In genomic region chr9:62062234-62062633, GRCm38 (mm10) we compare ENCODE assay signal across 22 mouse cellular contexts. TPM values are rescaled to one million over a fixed set of nuclear protein-coding genes. Genes with fewer than 3 reads are reported as not detected.
DNase-seq lines count a peak whose midpoint lies in the region; ATAC-seq and TF ChIP-seq lines count a peak whose summit lies in the region.
"Had no signal": no experiment of that assay in that cellular context is flagged by ENCODE, and none has a peak within 500 bp of the region (broad histone marks: within the 10 kb centered on the region; RNA-seq: fewer than 3 reads in every experiment).

No protein-coding gene starts in this region.

- H3K4me2 ChIP-seq in intestine, embryonic 16.5 days (ENCODE audit: low read depth, low read length): no peak overlapping the region
- H3K4me2 ChIP-seq in intestine, embryonic 15.5 days (replicated peaks): no peak overlapping the region
- H3K4me2 ChIP-seq in intestine, postnatal 0 days (replicated peaks; ENCODE audit: low read depth): no peak overlapping the region

- intact Hi-C loops in heart, postnatal 14 days (cut with DNase I): no loop called here

- H3K9me3 ChIP-seq in intestine, embryonic 16.5 days (ENCODE audit: control insufficient read depth, low read length): no peaks in the 10 kb centered on the region
- H3K9me3 ChIP-seq in intestine, embryonic 15.5 days: no peaks in the 10 kb centered on the region
- H3K9me3 ChIP-seq in intestine, postnatal 0 days (ENCODE audit: control insufficient read depth): no peaks in the 10 kb centered on the region
- H3K9me3 ChIP-seq: G1E had no signal

- H3K36me3 ChIP-seq in intestine, embryonic 16.5 days (ENCODE audit: control insufficient read depth, insufficient read depth, low read length): no peaks in the 10 kb centered on the region
- H3K36me3 ChIP-seq in intestine, embryonic 15.5 days: no peaks in the 10 kb centered on the region
- H3K36me3 ChIP-seq in intestine, postnatal 0 days (ENCODE audit: control insufficient read depth, insufficient read depth): 0 out of 2 replicates have a peak, but pooled peaks cover 7% of the 10 kb centered on the region

- no peak overlapping the region for H3K27ac ChIP-seq in intestine, embryonic 16.5 days (ENCODE audit: low read length)
- no peak overlapping the region for H3K27ac ChIP-seq in intestine, embryonic 15.5 days
- no peak overlapping the region for H3K27ac ChIP-seq in intestine, postnatal 0 days (ENCODE audit: low read depth, low read length)

- DNase-seq in heart, adult 11 months: peak; percentile 31
- DNase-seq in heart, postnatal 14 days: no peak
- DNase-seq in testis, postnatal 10 days (ENCODE audit: low spot score): no peak
- DNase-seq: adrenal gland, adult 2 months; adrenal gland, adult 8-10 months; adrenal gland, postnatal 10 days; adrenal gland, postnatal 14 days; adrenal gland, postnatal 25 days; adrenal gland, postnatal 36 days; B cell, adult 2 months; cerebellum, adult 11 months; cerebellum, adult 11-12 months; cerebellum, adult 18-20 months had no signal

- H3K27me3 ChIP-seq in intestine, embryonic 16.5 days (replicated peaks; ENCODE audit: control insufficient read depth, insufficient read depth, low read length): no peaks in the 10 kb centered on the region
- H3K27me3 ChIP-seq in intestine, embryonic 15.5 days (replicated peaks): no peaks in the 10 kb centered on the region
- no peaks in the 10 kb centered on the region for H3K27me3 ChIP-seq in intestine, postnatal 0 days (replicated peaks; ENCODE audit: control insufficient read depth, insufficient read depth, low read length)
- H3K27me3 ChIP-seq: CH12.LX, Patski had no signal

- no peaks in the 10 kb centered on the region for H3K4me1 ChIP-seq in intestine, embryonic 16.5 days (ENCODE audit: control insufficient read depth, insufficient read depth, low read length)
- no peaks in the 10 kb centered on the region for H3K4me1 ChIP-seq in intestine, embryonic 15.5 days (replicated peaks)
- no peaks in the 10 kb centered on the region for H3K4me1 ChIP-seq in intestine, postnatal 0 days (replicated peaks; ENCODE audit: control insufficient read depth, insufficient read depth, low read length)

- no peak for TF ChIP-seq CTCF in intestine, postnatal 0 days (IDR thresholded peaks at IDR 0.05; ENCODE audit: low read depth)

- no peak overlapping the region for H3K9ac ChIP-seq in intestine, embryonic 16.5 days (ENCODE audit: low read depth, low read length)
- H3K9ac ChIP-seq in intestine, embryonic 15.5 days: no peak overlapping the region
- no peak overlapping the region for H3K9ac ChIP-seq in intestine, postnatal 0 days (ENCODE audit: low read depth, low read length)

- H3K4me3 ChIP-seq in intestine, embryonic 16.5 days (ENCODE audit: low read length): no peak overlapping the region
- no peak overlapping the region for H3K4me3 ChIP-seq in intestine, embryonic 15.5 days (replicated peaks)
- H3K4me3 ChIP-seq in intestine, postnatal 0 days (ENCODE audit: low read depth, low read length): no peak overlapping the region

- WGBS in intestine, embryonic 16.5 days: 84% methylated on average over 3 of the region's 3 CpGs
- 84% methylated on average over 3 of the region's 3 CpGs for WGBS in intestine, embryonic 15.5 days
- 72% methylated on average over 3 of the region's 3 CpGs for WGBS in intestine, postnatal 0 days

- peak; percentile 66; the same call in 1 of the 2 replicates for ATAC-seq in intestine, embryonic 16.5 days
- ATAC-seq in intestine, embryonic 15.5 days: no peak
- ATAC-seq in intestine, postnatal 0 days: peak; percentile 59
- ATAC-seq: activated CD4-positive, CD25-positive, alpha-beta regulatory T cell, adult 4 months; CD4-positive, CD25-positive, alpha-beta regulatory T cell, adult 4 months; Patski had no signal

RNA-seq across cellular contexts. Expression of gene Paqr5, which starts 35.6 kb away (rescaled TPM):
- not detected for total RNA-seq in heart, postnatal 14 days (2021)
- polyA plus RNA-seq in intestine, embryonic 16.5 days (2015; fragmentation: Nextera tagmentation; extraction: Ambion mirVana): 8.7 and 11.3 TPM in 2 replicates
- polyA plus RNA-seq in intestine, embryonic 15.5 days (2015; fragmentation: Nextera tagmentation; extraction: Ambion mirVana): 7.6 and 9.6 TPM in 2 replicates
- 2.1 and 5.1 TPM in 2 replicates for polyA plus RNA-seq in intestine, postnatal 0 days (2015; fragmentation: Nextera tagmentation; extraction: Ambion mirVana)
- total RNA-seq: MEL had no signal
- polyA plus RNA-seq: G1E had no signal
